Mouse (Mus musculus) embryo, embryonic 11.5 days (tissue): ENCODE results near the gene Mesp1.

Source experiments
- DNase-seq: peaks from one replicate; pipeline ENCODE4 v3.0.0-alpha.2; 2012; ENCODE audit warnings: low read depth, low spot score

Gene Mesp1

GRCm38 (mm10) chr7:79793688-79794087 lies at the start of gene Mesp1:
Gene Mesp1 (minus strand): TSS chr7:79793788.
- no peak for DNase-seq

- DNase-seq = no peak
These were observed 48.6 kb upstream of the Mesp1 start for GRCm38 (mm10) chr7:79842163-79842562.

GRCm38 (mm10) chr7:79837247-79837646 lies 43.7 kb upstream of the Mesp1 start:
- DNase-seq = no peak

- no peak for DNase-seq
These were observed 41.6 kb upstream of the Mesp1 start for GRCm38 (mm10) chr7:79835196-79835595.

- no peak for DNase-seq
These were observed 39.4 kb upstream of the Mesp1 start for GRCm38 (mm10) chr7:79832980-79833379.

GRCm38 (mm10) chr7:79831585-79831984 lies 38.0 kb upstream of the Mesp1 start:
- DNase-seq = no peak

GRCm38 (mm10) chr7:79831145-79831544 lies 37.6 kb upstream of the Mesp1 start:
- no peak for DNase-seq

- DNase-seq = no peak
These were observed 34.8 kb upstream of the Mesp1 start for GRCm38 (mm10) chr7:79828341-79828740.

GRCm38 (mm10) chr7:79822092-79822695 lies 28.6 kb upstream of the Mesp1 start:
- no peak for DNase-seq

- no peak for DNase-seq
These were observed 26.4 kb upstream of the Mesp1 start for GRCm38 (mm10) chr7:79819996-79820395.

- no peak for DNase-seq
These were observed 25.9 kb upstream of the Mesp1 start for GRCm38 (mm10) chr7:79819515-79819914.

- no peak for DNase-seq
These were observed 24.7 kb upstream of the Mesp1 start for GRCm38 (mm10) chr7:79818321-79818720.

GRCm38 (mm10) chr7:79813409-79813808 lies 19.8 kb upstream of the Mesp1 start:
- no peak for DNase-seq

- DNase-seq = peak; percentile 63
These were observed 17.3 kb upstream of the Mesp1 start, which contains the start of gene Mesp2 for GRCm38 (mm10) chr7:79810611-79811506. Gene Mesp2 (plus strand): TSS chr7:79810727.

GRCm38 (mm10) chr7:79808561-79808960 lies 15.0 kb upstream of the Mesp1 start:
- DNase-seq = no peak

GRCm38 (mm10) chr7:79803887-79804286 lies 10.3 kb upstream of the Mesp1 start:
- DNase-seq = no peak

- no peak for DNase-seq
These were observed 8.4 kb upstream of the Mesp1 start for GRCm38 (mm10) chr7:79802037-79802436.

GRCm38 (mm10) chr7:79801391-79801790 lies 7.8 kb upstream of the Mesp1 start:
- no peak for DNase-seq

- DNase-seq = no peak
These were observed 6.7 kb upstream of the Mesp1 start for GRCm38 (mm10) chr7:79800336-79800735.

GRCm38 (mm10) chr7:79799506-79799905 lies 5.9 kb upstream of the Mesp1 start:
- no peak for DNase-seq

GRCm38 (mm10) chr7:79799048-79799447 lies 5.5 kb upstream of the Mesp1 start:
- peak; percentile 73 for DNase-seq

- no peak for DNase-seq
These were observed 5.0 kb upstream of the Mesp1 start for GRCm38 (mm10) chr7:79798606-79799005.
